Mouse (Mus musculus) embryonic facial prominence, embryonic 13.5 days (tissue): Measurements from ENCODE around the gene Rhbdl3. TPM values are rescaled to one million over a fixed set of nuclear protein-coding genes. Genes with fewer than 3 reads are reported as not detected.
A peak's percentile ranks its signal among the peaks of the same experiment; 100 is the strongest.

Experiments
- ATAC-seq: fragments of 200-750 bp; cut with Nextera tagmentation; 2 replicates; pipeline ENCODE4 v1.8.0; 2017; ENCODE audit warnings: low read depth; ENCODE audit not compliant: insufficient number of reproducible peaks, insufficient read depth, low FRiP score, low TSS enrichment
- H3K27ac ChIP-seq: fragments of 300-500 bp; sonication (generic); 2 replicates; pipeline ENCODE4 v1.5.1; 2015; ENCODE audit warnings: moderate library complexity, mild to moderate bottlenecking, inconsistent platforms
- H3K27me3 ChIP-seq: fragments of 300-500 bp; sonication (generic); 2 replicates; pipeline ENCODE4 v1.6.1; 2015; ENCODE audit warnings: mild to moderate bottlenecking, inconsistent platforms
- H3K36me3 ChIP-seq: fragments of 300-500 bp; sonication (generic); 2 replicates; pipeline ENCODE4 v1.6.1; 2015; ENCODE audit warnings: mild to moderate bottlenecking, inconsistent platforms
- H3K4me1 ChIP-seq: fragments of 300-500 bp; sonication (generic); 2 replicates; pipeline ENCODE4 v1.6.1; 2015; ENCODE audit warnings: inconsistent platforms
- H3K4me2 ChIP-seq: fragments of 300-500 bp; sonication (generic); 2 replicates; pipeline ENCODE4 v1.6.1; 2015; ENCODE audit warnings: moderate library complexity, mild to moderate bottlenecking, inconsistent platforms
- H3K4me3 ChIP-seq: fragments of 300-500 bp; sonication (generic); 2 replicates; pipeline ENCODE4 v1.5.1; 2015; ENCODE audit warnings: mild to moderate bottlenecking, inconsistent platforms
- H3K9ac ChIP-seq: fragments of 300-500 bp; sonication (generic); 2 replicates; pipeline ENCODE4 v1.6.1; 2015; ENCODE audit warnings: mild to moderate bottlenecking, inconsistent platforms
- H3K9me3 ChIP-seq: fragments of 300-500 bp; sonication (generic); 2 replicates; pipeline ENCODE4 v1.6.1; 2016; ENCODE audit warnings: inconsistent platforms
- WGBS: fragments of 180-500 bp; shearing (Covaris S2); methylation state at CpG from one replicate; pipeline ENCODE4 v1.1.7; 2015; ENCODE audit warnings: mixed read lengths; 5-methylcytosine and 5-hydroxymethylcytosine counted together
- polyA plus RNA-seq: library from polyadenylated mRNA; unstranded; fragments of >200 nt; fragmentation: Nextera tagmentation; extraction: Ambion mirVana; gene quantifications from 2 replicates; pipeline ENCODE4 v1.2.1, GENCODE M21; 2015

Gene Rhbdl3
- polyA plus RNA-seq, 1 experiment from 2014 or later: 6.6 TPM

DNA sequence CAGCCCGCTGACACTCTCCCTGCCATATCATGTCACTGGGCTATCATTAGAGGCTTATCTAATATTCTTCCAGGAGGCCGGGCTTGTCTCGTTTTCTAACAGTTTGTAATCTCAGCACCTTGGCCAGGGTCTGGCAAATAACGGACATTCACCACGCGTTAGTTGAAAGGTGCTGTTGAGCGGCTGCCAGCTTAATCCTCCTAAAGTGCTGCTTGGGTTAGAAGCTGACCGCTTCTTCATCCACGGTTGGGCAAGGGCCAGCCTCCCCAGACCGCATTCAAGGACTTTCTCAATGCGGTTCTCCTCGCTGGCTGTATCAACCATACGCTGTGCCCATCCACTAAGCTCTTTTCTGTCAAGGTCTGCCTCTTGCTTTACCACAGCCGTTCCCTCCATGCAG lies 4.9 kb upstream of the Rhbdl3 start:
- Histone ChIP-seq H3K9me3 (no peaks in the 10 kb centered on the region), H3K4me1 (peaks cover 35% of the 10 kb centered on the region), H3K4me3 (no peak overlapping the region), H3K27ac (no peak overlapping the region), H3K9ac (no peak overlapping the region), H3K27me3 (peaks cover 50% of the 10 kb centered on the region), H3K36me3 (no peaks in the 10 kb centered on the region), H3K4me2 (no peak overlapping the region)
- 20% methylated on average over 14 of the region's 14 CpGs for WGBS
- ATAC-seq: no peak

DNA sequence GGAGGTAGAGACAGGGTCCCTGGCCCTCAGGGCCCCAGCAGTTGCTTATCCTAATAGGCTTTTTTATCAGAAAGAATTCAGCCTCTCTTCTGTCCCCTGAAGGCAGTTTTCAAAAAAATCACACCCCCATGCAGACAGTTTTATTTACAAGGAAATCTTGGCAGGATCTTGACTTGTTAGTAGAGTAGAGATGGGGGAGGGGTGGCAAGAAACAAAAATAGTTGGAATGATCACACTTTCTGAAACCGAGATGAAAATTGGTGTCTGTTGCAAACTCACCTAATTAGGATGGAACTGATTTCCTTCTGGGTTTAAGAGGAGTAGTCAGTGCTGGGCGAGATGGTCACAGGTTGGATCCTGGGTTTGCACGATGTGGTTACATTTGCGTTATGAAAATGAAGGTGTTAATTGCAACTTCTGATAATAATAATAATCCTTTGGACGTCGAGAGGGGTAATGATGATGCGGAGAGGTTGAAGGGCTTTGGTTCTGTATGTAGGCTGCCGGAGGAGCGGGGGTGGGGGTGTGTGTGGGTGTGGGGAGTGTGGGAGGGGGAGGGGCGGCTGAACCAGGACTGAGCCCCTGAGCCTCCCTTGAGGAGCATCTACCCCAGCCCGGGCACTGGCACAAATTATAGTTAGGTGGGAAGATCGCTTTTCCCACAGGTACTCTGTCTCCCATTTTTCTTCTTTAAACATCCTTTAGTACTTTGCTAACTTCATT lies 1.0 kb upstream of the Rhbdl3 start:
- no peak for ATAC-seq
- 3% methylated on average over 11 of the region's 12 CpGs for WGBS
- H3K27ac ChIP-seq: no peak overlapping the region
- no peak overlapping the region for H3K4me3 ChIP-seq
- H3K4me1 ChIP-seq: peaks cover 44% of the 10 kb centered on the region
- no peaks in the 10 kb centered on the region for H3K9me3 ChIP-seq
- H3K27me3 ChIP-seq: peaks cover 75% of the 10 kb centered on the region
- no peak overlapping the region for H3K9ac ChIP-seq
- H3K4me2 ChIP-seq: peak overlapping the region; percentile 99
- H3K36me3 ChIP-seq: no peaks in the 10 kb centered on the region

DNA sequence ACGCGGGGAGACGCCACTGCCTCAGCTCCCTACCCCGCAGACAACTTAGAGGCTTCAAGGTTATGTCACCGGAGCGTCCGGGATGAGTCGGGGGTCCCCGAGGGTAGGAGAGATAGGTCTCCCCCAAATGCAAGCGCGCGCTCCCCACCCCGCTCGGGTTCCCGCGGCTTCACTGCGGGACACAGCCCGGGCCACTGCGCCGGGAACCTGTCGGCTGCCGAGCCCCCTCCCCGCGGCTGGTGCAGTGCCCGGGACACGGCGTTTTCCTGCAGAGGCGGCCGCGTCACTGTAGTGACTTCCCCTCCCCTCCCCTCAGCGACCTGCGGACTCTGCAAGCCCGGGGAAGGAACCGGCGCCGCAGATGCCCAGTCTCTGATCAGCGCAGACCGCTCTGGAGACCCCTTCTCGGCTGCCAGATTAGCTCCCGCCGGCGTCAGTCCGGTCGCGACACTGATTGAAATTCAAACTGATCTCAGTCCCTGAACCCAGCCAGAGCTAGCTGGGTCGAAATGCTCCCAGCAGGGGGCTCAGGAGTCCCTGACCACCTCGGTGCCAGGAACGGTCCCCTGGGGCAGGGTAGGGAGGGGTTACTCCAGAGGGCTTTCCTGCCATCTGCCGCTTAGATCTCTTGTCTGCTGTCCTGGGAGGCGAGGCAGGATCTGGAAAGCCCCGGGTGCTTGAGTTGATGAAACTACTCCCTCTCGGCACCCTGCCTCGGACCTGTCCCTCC lies 769 bp downstream of the Rhbdl3 start:
- H3K4me2 ChIP-seq: peak overlapping the region; percentile 99
- under 1% methylated on average over 53 of the region's 53 CpGs for WGBS
- peak overlapping the region; percentile 78 for H3K9ac ChIP-seq
- ATAC-seq: 0 out of 2 replicates have a peak, but pooled peaks have one; percentile 15
- H3K27ac ChIP-seq: peak overlapping the region; percentile 7; the same call in 1 of the 2 replicates
- no peaks in the 10 kb centered on the region for H3K9me3 ChIP-seq
- H3K36me3 ChIP-seq: no peaks in the 10 kb centered on the region
- peaks cover 59% of the 10 kb centered on the region for H3K27me3 ChIP-seq
- peak overlapping the region; percentile 75 for H3K4me3 ChIP-seq
- H3K4me1 ChIP-seq: peaks cover 32% of the 10 kb centered on the region

DNA sequence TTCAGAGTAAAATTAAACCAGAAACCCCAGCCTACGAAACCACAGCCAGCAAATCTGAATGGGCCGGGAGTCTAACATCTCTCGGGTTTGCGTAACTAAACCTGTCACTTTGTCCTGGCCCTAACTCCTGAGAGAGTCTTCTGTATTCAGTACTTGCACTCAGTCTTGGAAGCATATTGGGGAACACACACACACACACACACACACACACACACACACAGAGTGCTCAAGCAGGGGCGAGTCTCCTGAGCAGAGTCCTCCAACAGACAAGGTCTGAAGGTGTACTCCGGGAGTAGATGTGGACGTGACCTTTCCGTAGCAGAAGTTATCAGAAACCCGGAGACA lies 1.3 kb downstream of the Rhbdl3 start:
- H3K36me3 ChIP-seq: no peaks in the 10 kb centered on the region
- peak overlapping the region; percentile 75 for H3K4me3 ChIP-seq
- peaks cover 53% of the 10 kb centered on the region for H3K27me3 ChIP-seq
- H3K27ac ChIP-seq: 0 out of 2 replicates have a peak overlapping the region, but pooled peaks have one; percentile 7
- H3K9me3 ChIP-seq: no peaks in the 10 kb centered on the region
- H3K4me1 ChIP-seq: peaks cover 32% of the 10 kb centered on the region
- under 1% methylated on average over 9 of the region's 9 CpGs for WGBS
- H3K9ac ChIP-seq: peak overlapping the region; percentile 78; the same call in 1 of the 2 replicates
- ATAC-seq: no peak
- peak overlapping the region; percentile 99 for H3K4me2 ChIP-seq

DNA sequence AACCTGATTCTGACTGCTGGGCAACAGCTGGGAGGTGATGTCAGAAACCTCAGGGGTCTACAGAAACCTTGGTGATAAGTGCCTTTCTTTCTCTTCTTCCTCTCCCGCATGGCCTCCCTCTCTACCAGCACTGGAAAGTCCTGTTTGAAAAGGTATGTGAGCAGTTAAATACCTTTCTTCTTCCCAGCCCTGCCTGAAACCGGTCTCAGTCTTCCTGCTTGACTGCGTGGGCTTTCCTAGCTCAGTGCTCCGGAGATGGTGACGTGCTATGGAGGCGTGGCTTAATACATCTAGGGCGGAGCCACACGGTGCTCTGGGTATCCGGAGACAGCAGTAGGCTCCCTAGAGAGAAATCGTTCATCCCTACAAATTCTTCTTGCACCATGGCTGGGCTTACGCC lies 1.8 kb downstream of the Rhbdl3 start:
- H3K27ac ChIP-seq: no peak overlapping the region
- no peak for ATAC-seq

DNA sequence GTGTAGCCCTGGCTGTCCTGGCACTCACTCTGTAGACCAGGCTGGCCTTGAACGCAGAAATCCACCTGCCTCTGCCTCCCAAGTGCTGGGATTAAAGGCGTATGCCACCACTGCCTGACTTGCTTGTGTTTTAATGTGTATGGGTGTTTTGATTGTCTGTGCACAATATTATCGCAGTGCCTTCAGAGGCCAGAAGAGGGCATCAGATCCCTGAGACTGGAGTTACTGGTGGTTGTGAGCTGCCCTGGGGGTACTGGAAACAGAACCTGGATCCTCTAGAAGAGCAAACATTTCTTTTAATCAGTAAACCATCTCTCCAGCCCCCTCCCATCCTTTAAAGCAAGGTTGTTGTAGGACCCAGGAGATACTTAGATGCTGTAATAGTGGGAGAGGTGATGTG lies 3.0 kb downstream of the Rhbdl3 start:
- peaks cover 32% of the 10 kb centered on the region for H3K4me1 ChIP-seq
- H3K4me2 ChIP-seq: no peak overlapping the region
- H3K36me3 ChIP-seq: no peaks in the 10 kb centered on the region
- no peak overlapping the region for H3K4me3 ChIP-seq
- H3K27me3 ChIP-seq: peaks cover 45% of the 10 kb centered on the region
- ATAC-seq: no peak
- H3K27ac ChIP-seq: no peak overlapping the region
- no peak overlapping the region for H3K9ac ChIP-seq
- 87% methylated on average over 3 of the region's 3 CpGs for WGBS
- H3K9me3 ChIP-seq: no peaks in the 10 kb centered on the region

More for the DNA sequence above, 1.8 kb downstream of the Rhbdl3 start:
- Histone ChIP-seq H3K27me3 (peaks cover 50% of the 10 kb centered on the region), H3K36me3 (no peaks in the 10 kb centered on the region), H3K4me1 (peaks cover 32% of the 10 kb centered on the region), H3K4me3 (peak overlapping the region; percentile 75), H3K4me2 (peak overlapping the region; percentile 99), H3K9ac (0 out of 2 replicates have a peak overlapping the region, but pooled peaks have one; percentile 78), H3K9me3 (no peaks in the 10 kb centered on the region)
- 1% methylated on average over 11 of the region's 11 CpGs for WGBS

DNA sequence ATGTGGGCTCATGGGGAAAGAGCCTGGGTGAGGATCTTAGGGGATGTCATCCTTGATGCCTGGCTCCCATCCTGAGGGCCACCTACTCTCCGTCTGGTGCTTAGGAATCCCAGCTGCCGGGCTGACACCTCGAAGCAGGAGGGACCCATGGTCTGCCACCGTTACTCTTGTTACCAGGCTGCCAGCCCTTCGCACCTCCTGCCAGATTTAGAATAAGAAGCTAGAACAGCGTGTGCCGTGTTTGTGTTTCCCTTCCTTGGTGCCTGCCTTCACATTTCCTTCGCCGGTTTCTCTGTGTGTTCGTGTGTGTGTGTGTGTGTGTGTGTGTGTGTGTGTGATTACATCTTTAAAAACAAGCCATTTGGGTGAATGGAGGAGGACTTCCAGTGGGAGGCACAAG lies 4.1 kb downstream of the Rhbdl3 start:
- Histone ChIP-seq H3K4me1 (peaks cover 26% of the 10 kb centered on the region), H3K4me2 (no peak overlapping the region), H3K9ac (no peak overlapping the region), H3K27me3 (peaks cover 34% of the 10 kb centered on the region), H3K36me3 (no peaks in the 10 kb centered on the region), H3K4me3 (no peak overlapping the region), H3K9me3 (no peaks in the 10 kb centered on the region), H3K27ac (no peak overlapping the region)
- 89% methylated on average over 10 of the region's 10 CpGs for WGBS
- ATAC-seq: no peak

DNA sequence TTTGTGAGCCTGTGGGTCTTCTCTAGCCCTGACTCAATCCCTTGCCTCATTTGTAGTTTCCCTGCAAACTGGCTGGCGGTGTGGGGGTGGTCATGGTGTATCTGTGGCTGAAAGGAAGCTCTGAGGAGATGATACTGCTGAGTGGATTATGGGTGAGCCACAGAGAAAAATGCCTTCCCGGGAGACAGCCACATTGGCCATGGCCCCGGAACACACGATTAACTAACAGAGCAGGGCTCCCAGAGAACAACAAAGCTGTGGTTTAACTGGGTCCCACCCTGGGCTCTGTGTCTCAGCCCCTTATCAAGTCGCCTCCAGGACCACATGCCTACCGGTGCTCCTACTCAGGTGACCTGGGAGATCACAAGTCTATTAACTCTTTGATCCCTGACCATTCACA lies 7.8 kb downstream of the Rhbdl3 start:
- Histone ChIP-seq H3K9ac (no peak overlapping the region), H3K4me1 (no peaks in the 10 kb centered on the region; the same call in 1 of the 2 replicates), H3K4me2 (no peak overlapping the region), H3K27ac (no peak overlapping the region), H3K27me3 (no peaks in the 10 kb centered on the region; the same call in 1 of the 2 replicates), H3K9me3 (no peaks in the 10 kb centered on the region), H3K36me3 (no peaks in the 10 kb centered on the region), H3K4me3 (no peak overlapping the region)
- 56% methylated on average over 6 of the region's 6 CpGs for WGBS
- ATAC-seq: no peak

DNA sequence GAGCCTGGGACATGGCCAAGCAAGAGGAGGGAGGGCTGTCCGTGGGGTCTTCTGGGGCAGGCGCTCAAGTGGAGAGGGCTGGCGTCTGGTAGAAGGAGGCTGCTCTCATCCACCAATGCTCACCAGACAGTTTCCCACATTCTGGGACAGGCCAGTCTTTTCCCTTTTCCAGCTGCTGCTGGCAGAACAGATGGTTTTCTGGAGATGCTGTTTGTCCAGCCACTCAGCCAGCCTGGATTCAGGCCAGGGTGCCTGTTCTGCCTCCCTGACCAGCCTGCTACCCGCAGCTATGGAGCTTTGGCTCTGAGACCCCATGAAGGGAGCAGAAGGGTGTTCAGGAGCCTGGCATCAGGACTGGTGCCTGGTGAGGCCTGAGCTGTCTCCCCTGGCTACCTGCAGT lies 10.6 kb downstream of the Rhbdl3 start:
- no peak overlapping the region for H3K27ac ChIP-seq
- H3K27me3 ChIP-seq: no peaks in the 10 kb centered on the region; the same call in 1 of the 2 replicates
- H3K4me3 ChIP-seq: no peak overlapping the region
- H3K36me3 ChIP-seq: no peaks in the 10 kb centered on the region
- WGBS: 71% methylated on average over 4 of the region's 4 CpGs
- no peaks in the 10 kb centered on the region; the same call in 1 of the 2 replicates for H3K4me1 ChIP-seq
- H3K9me3 ChIP-seq: no peaks in the 10 kb centered on the region
- no peak overlapping the region for H3K4me2 ChIP-seq
- ATAC-seq: no peak
- H3K9ac ChIP-seq: no peak overlapping the region

DNA sequence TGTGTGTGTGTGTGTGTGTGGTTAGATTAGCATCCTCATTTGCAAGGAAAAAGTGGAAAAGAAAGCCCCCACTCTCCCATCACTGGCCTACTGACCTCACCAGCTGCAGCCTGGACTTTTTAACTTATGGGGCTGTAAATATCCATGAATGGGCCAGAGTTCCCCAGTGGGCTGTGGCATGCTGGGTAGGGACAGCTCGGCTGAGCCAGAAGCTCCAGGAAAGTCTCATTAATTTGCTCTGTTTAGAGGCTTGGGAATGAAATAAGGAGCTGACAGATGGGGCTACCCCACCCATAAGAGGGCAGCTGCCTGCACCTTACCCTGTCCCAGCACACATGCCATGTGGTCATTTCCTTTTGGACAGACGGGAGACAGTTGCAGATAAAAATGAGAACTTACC lies 11.3 kb downstream of the Rhbdl3 start:
- H3K4me1 ChIP-seq: no peaks in the 10 kb centered on the region; the same call in 1 of the 2 replicates
- no peak overlapping the region for H3K27ac ChIP-seq
- H3K9me3 ChIP-seq: no peaks in the 10 kb centered on the region
- H3K9ac ChIP-seq: no peak overlapping the region
- H3K4me3 ChIP-seq: no peak overlapping the region
- ATAC-seq: no peak
- no peaks in the 10 kb centered on the region for H3K36me3 ChIP-seq
- WGBS: 26% methylated on average over 2 of the region's 2 CpGs
- no peaks in the 10 kb centered on the region; the same call in 1 of the 2 replicates for H3K27me3 ChIP-seq
- H3K4me2 ChIP-seq: no peak overlapping the region

DNA sequence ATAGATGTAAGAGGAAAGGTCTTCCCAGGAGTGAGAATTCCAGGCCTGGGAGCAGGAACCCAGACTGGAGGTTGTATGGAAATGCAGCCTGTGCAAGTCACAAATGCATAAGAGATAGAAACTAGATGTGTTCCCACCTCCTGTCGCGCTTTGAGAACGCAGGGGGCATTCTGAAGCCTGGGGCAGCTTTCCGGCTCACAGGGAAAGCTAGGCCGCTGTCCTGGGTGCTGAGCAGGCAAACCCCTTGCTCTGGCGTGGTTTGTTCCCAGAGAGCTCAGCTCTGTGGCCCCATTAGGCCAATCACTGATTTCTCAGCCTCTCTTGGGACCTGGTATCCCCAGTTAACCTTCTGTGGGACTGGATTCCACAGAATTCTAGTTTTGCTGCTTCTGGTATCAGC lies 11.9 kb downstream of the Rhbdl3 start:
- Histone ChIP-seq H3K9ac (no peak overlapping the region), H3K4me1 (no peaks in the 10 kb centered on the region; the same call in 1 of the 2 replicates), H3K4me2 (no peak overlapping the region), H3K4me3 (no peak overlapping the region), H3K27ac (no peak overlapping the region), H3K27me3 (no peaks in the 10 kb centered on the region), H3K9me3 (no peaks in the 10 kb centered on the region), H3K36me3 (no peaks in the 10 kb centered on the region)
- 2% methylated on average over 6 of the region's 6 CpGs for WGBS
- no peak for ATAC-seq

DNA sequence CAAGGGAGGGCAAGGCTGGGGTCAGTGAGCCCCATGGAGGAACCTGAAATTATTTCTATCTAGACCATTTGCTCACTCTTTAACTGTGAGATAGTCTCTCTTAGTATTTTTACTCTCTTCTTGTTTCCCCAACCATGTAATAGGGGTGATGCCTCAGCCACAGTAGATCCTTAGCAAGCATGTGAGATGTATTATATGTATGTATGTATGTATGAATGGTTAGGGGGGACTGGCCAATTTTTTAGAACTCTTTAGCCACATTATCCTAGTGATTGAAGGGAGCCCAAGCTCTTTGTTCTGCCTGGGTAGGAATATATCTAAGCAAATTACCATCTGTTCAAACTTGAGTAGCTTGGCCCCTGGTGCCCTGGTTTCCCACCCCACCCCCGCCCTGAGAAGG lies 12.8 kb downstream of the Rhbdl3 start:
- Histone ChIP-seq H3K9me3 (no peaks in the 10 kb centered on the region), H3K4me1 (no peaks in the 10 kb centered on the region; the same call in 1 of the 2 replicates), H3K27ac (no peak overlapping the region), H3K9ac (no peak overlapping the region), H3K4me3 (no peak overlapping the region), H3K36me3 (no peaks in the 10 kb centered on the region), H3K27me3 (no peaks in the 10 kb centered on the region), H3K4me2 (no peak overlapping the region)
- no peak for ATAC-seq
- WGBS: 62% methylated on average over 1 of the region's 1 CpGs
